Mouse (Mus musculus) midbrain, embryonic 11.5 days (tissue): ENCODE measurements around the gene B3gat2. TPM values are rescaled to one million over a fixed set of nuclear protein-coding genes. Genes with fewer than 3 reads are reported as not detected.

ENCODE experiments used
- ATAC-seq: fragments of 200-750 bp; cut with Nextera tagmentation; 2 replicates; pipeline ENCODE4 v1.8.0; 2017; ENCODE audit warnings: moderate TSS enrichment, moderate library complexity; ENCODE audit not compliant: low FRiP score
- DNase-seq: peaks from one replicate; pipeline ENCODE4 v3.0.0; 2015; ENCODE audit warnings: low spot score; ENCODE audit errors: missing footprints
- H3K27ac ChIP-seq: fragments of 300-500 bp; sonication (generic); 2 replicates; pipeline ENCODE4 v1.5.1; 2014; ENCODE audit warnings: low read depth, low read length
- H3K27me3 ChIP-seq: fragments of 300-500 bp; sonication (generic); 2 replicates; pipeline ENCODE4 v1.6.1; 2014; ENCODE audit warnings: mild to moderate bottlenecking, low read length, moderate library complexity, mixed read lengths; ENCODE audit not compliant: control insufficient read depth, insufficient read depth
- H3K36me3 ChIP-seq: fragments of 300-500 bp; sonication (generic); 2 replicates; pipeline ENCODE4 v1.6.1; 2014; ENCODE audit warnings: mild to moderate bottlenecking, low read length, moderate library complexity, mixed read lengths; ENCODE audit not compliant: control insufficient read depth, insufficient read depth
- H3K4me1 ChIP-seq: fragments of 300-500 bp; sonication (generic); 2 replicates; pipeline ENCODE4 v1.6.1; 2014; ENCODE audit warnings: low read length; ENCODE audit not compliant: control insufficient read depth, insufficient read depth
- H3K4me2 ChIP-seq: fragments of 300-500 bp; sonication (generic); 2 replicates; pipeline ENCODE4 v1.6.1; 2014; ENCODE audit warnings: mild to moderate bottlenecking, moderate library complexity
- H3K4me3 ChIP-seq: fragments of 300-500 bp; sonication (generic); 2 replicates; pipeline ENCODE4 v1.5.1; 2014; ENCODE audit warnings: low read depth, low read length
- H3K9ac ChIP-seq: fragments of 300-500 bp; sonication (generic); 2 replicates; pipeline ENCODE4 v1.6.1; 2014; ENCODE audit warnings: low read length
- H3K9me3 ChIP-seq: fragments of 300-500 bp; sonication (generic); 2 replicates; pipeline ENCODE4 v1.6.1; 2016; ENCODE audit warnings: low read length; ENCODE audit not compliant: control insufficient read depth
- WGBS: fragments of 180-500 bp; shearing (Covaris S2); extraction: QIAGEN DNeasy Blood & Tissue Kit; methylation state at CpG from one replicate; pipeline ENCODE4 v1.1.7; 2014; 5-methylcytosine and 5-hydroxymethylcytosine counted together
- polyA plus RNA-seq: library from polyadenylated mRNA; unstranded; fragments of >200 nt; fragmentation: Nextera tagmentation; extraction: Ambion mirVana; gene quantifications from 2 replicates; pipeline ENCODE4 v1.2.1, GENCODE M21; 2014

B3gat2 gene
- polyA plus RNA-seq, 1 experiment from 2014 or later = 1.8 TPM

GRCm38 (mm10) chr1:23892072-23892471 is 130.5 kb downstream of the B3gat2 start:
- no peaks in the 10 kb centered on the region for H3K36me3 ChIP-seq
- H3K27ac ChIP-seq = no peak overlapping the region
- ATAC-seq (no peak), DNase-seq (no peak)
- no peaks in the 10 kb centered on the region for H3K4me1 ChIP-seq
- no peak overlapping the region for H3K9ac ChIP-seq
- H3K4me3 ChIP-seq = no peak overlapping the region
- no peaks in the 10 kb centered on the region for H3K27me3 ChIP-seq
- H3K4me2 ChIP-seq = no peak overlapping the region
- no peaks in the 10 kb centered on the region for H3K9me3 ChIP-seq
- WGBS = 73% methylated on average over 1 of the region's 1 CpGs

Other genes with a start within 250 kb of the B3gat2 start
- gene Smap1, start 160.6 kb downstream of the B3gat2 start, polyA plus RNA-seq = 58.7 and 63.3 TPM in 2 replicates
- gene Sdhaf4, start 243.9 kb downstream of the B3gat2 start, polyA plus RNA-seq = 95.5 and 97.7 TPM in 2 replicates